Mouse (Mus musculus): ENCODE measurements at regions not wholly inside any gene's neighbourhood (a gene's known extent, or its start where the extent isn't known, plus 50 kb on each side); places are given as distances from the start of the nearest gene placed in this dataset.

- no peak for DNase-seq
Measured at GRCm38 (mm10) chr11:44340531-44340930, 59.3 kb upstream of the Il12b start.

GRCm38 (mm10) chr11:44348308-44348707 lies 51.6 kb upstream of the Il12b start:
- DNase-seq, result no peak

- DNase-seq, result no peak
Measured at GRCm38 (mm10) chr11:44349546-44349945, 50.3 kb upstream of the Il12b start.
